Mouse (Mus musculus) heart, adult 18-20 months (tissue): Measurements from ENCODE around the gene Slc38a8. TPM values are rescaled to one million over a fixed set of nuclear protein-coding genes. Genes with fewer than 3 reads are reported as not detected.

Source experiments
- DNase-seq, 2 experiments: peaks; one replicate each; pipeline ENCODE4 v3.0.0; 2021 to 2022; ENCODE audit warnings: mixed read lengths in 1 of 2
- total RNA-seq, 2 experiments: library from RNA; stranded (reverse); gene quantifications; 2 replicates each; pipeline ENCODE4 v1.2.3; 2021

The Slc38a8 gene
- total RNA-seq, 2 experiments from 2014 or later = not detected

- DNase-seq = peak in 1 of 2 experiments; percentile 38
Measured at GRCm38 (mm10) chr8:119437506-119437905, 64.0 kb downstream of the Slc38a8 start.

- DNase-seq = peak; percentile 93 to 95
Measured at GRCm38 (mm10) chr8:119436933-119437332, 64.6 kb downstream of the Slc38a8 start.

- no peak for DNase-seq
Measured at GRCm38 (mm10) chr8:119436331-119436730, 65.2 kb downstream of the Slc38a8 start.

GRCm38 (mm10) chr8:119435527-119435926 lies 66.0 kb downstream of the Slc38a8 start:
- DNase-seq = no peak

GRCm38 (mm10) chr8:119434569-119434968 lies 66.9 kb downstream of the Slc38a8 start:
- no peak for DNase-seq

- DNase-seq = no peak
Measured at GRCm38 (mm10) chr8:119433582-119434174, 67.8 kb downstream of the Slc38a8 start, which contains the start of gene Osgin1. TSS of gene Osgin1 (plus strand) at chr8:119434124.

GRCm38 (mm10) chr8:119432372-119432771 lies 69.1 kb downstream of the Slc38a8 start:
- no peak for DNase-seq

GRCm38 (mm10) chr8:119430690-119431089 lies 70.8 kb downstream of the Slc38a8 start:
- no peak for DNase-seq

- no peak for DNase-seq
Measured at GRCm38 (mm10) chr8:119430250-119430649, 71.2 kb downstream of the Slc38a8 start.

Other genes with a start within 250 kb of the Slc38a8 start
- gene Hsbp1, start 157.2 kb downstream of the Slc38a8 start, total RNA-seq = 100 to 1,000 TPM; 138 to 149 TPM
- 100 to 1,000 TPM; 117 to 120 TPM for gene Mlycd, start 106.8 kb downstream of the Slc38a8 start, total RNA-seq
- 1 to 10 TPM; 3.1 to 4.2 TPM for gene Osgin1, start 67.6 kb downstream of the Slc38a8 start, total RNA-seq
- not detected for gene Necab2, start 55.0 kb downstream of the Slc38a8 start, total RNA-seq
- 10 to 100 TPM; 27.5 to 31.0 TPM for gene Mbtps1, start 57.0 kb upstream of the Slc38a8 start, total RNA-seq
- gene Hsdl1, start 73.5 kb upstream of the Slc38a8 start, total RNA-seq = 10 to 100 TPM; 21.3 to 22.9 TPM
- under 1 TPM in 1 of 2 experiments, not detected in 1; 0.15 TPM for gene Dnaaf1, start 73.5 kb upstream of the Slc38a8 start, total RNA-seq
- 1 to 10 TPM; 3.5 to 4.5 TPM for gene Taf1c, start 103.5 kb upstream of the Slc38a8 start, total RNA-seq
- not detected for gene Adad2, start 111.0 kb upstream of the Slc38a8 start, total RNA-seq
- under 1 TPM in 1 of 2 experiments, not detected in 1; 0.15 TPM for gene Kcng4, start 134.0 kb upstream of the Slc38a8 start, total RNA-seq
- gene Wfdc1, start 164.7 kb upstream of the Slc38a8 start, total RNA-seq = 10 to 100 TPM; 26.5 to 28.0 TPM
- under 1 TPM; 0.12 to 0.21 TPM for gene Atp2c2, start 198.3 kb upstream of the Slc38a8 start, total RNA-seq